Mouse (Mus musculus) heart, postnatal 10 days (tissue): ENCODE data around the gene Ddr1. TPM values are rescaled to one million over a fixed set of nuclear protein-coding genes. Genes with fewer than 3 reads are reported as not detected.

Experiments used
- DNase-seq, 2 experiments: peaks; one replicate each; pipeline ENCODE4 v3.0.0; 2021
- intact Hi-C: fragments of 180-260 bp; cut with DNase I; formaldehyde crosslinking; loops from one replicate; pipeline ENCODE4 v1.15.1; 2025
- total RNA-seq, 2 experiments: library from RNA; stranded (reverse); gene quantifications; 2 replicates each; pipeline ENCODE4 v1.2.3; 2021

Gene Ddr1
- total RNA-seq, 2 experiments from 2014 or later: 56.8 to 66.6 TPM

DNA sequence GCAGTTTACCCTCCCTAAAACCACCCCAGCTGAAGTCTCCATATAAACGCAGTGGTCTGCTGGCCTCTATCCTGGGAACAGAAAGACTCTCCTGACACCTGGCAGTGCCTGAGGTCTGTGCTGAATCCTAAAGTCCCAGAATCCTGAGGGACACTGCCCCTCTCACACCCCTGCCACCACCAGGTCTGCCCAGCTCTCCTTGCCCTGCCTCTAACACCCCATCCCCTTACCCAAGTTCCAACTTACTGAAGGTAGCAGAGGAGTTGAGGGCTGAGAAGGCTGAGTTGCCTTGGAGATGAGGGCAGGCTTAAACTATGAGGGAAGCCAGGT is 7.0 kb downstream of the Ddr1 start:
- intact Hi-C loops: no loop called here
- no peak for DNase-seq

- intact Hi-C loops: no loop called here
- no peak for DNase-seq
Observed at GRCm38 (mm10) chr17:35696691-35697090, 7.7 kb downstream of the Ddr1 start.

DNA sequence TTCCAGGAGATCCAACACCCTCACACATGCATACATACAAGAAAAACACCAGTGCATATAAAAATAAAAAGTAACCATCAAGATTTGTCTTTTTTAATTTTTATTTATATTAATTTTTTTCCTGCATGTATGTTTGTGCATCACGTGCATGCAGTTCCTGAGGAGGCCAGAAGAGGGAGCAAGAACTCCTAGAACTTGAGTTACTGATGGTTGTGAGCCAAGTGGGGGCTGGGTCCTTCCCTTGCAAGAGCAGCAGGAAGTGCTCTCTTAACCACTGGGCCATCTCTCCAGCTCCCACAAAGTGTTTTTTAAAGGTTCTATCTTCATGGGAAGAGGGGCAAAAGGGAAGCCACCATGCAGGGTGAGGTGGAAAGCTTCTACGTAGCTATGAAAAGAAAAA is 9.1 kb downstream of the Ddr1 start:
- intact Hi-C loops: no loop called here
- peak in 1 of 2 experiments; percentile 72 for DNase-seq

DNA sequence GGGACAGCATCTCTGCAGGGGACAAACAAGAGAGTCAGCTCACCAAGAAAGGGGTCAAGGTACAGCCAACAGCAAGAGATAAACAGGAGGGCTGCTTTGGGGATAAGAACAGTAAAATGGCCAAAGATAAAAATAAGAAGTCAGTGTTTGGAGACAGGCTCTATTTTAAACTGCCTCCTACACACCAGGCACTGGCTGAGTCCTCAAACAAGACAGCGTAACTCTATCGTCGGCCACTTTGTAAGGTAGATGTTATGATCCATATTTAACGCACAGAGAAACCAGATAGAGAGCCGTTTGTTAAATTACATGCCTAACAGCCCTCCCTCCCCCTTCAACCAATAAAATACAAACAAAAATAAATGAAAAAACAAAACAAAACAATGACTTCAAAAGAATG is 10.5 kb downstream of the Ddr1 start:
- intact Hi-C loops: no loop called here
- DNase-seq: no peak

- DNase-seq: no peak
- intact Hi-C loops: no loop called here
Observed at GRCm38 (mm10) chr17:35692368-35692767, 12.1 kb downstream of the Ddr1 start.

DNA sequence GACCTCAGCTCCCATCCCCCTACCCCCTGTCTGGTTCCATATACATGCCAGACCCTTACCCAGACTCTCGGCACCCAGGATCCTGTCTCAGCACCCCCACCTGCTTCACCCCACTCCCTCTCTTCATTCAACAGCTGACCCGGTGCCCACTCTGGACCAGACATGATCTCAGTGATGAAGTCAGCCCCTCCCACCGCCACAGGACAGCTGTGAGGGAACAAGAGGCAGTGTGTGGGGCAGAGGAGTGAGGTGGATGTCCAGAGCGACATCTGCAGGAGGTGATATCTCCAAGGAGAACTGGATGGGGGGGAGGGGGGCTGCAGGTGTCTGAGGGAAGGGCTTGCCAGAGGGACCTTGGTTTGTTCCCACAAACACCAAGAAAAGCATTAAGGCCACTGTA is 12.6 kb downstream of the Ddr1 start:
- DNase-seq: no peak
- intact Hi-C loops: no loop called here

DNA sequence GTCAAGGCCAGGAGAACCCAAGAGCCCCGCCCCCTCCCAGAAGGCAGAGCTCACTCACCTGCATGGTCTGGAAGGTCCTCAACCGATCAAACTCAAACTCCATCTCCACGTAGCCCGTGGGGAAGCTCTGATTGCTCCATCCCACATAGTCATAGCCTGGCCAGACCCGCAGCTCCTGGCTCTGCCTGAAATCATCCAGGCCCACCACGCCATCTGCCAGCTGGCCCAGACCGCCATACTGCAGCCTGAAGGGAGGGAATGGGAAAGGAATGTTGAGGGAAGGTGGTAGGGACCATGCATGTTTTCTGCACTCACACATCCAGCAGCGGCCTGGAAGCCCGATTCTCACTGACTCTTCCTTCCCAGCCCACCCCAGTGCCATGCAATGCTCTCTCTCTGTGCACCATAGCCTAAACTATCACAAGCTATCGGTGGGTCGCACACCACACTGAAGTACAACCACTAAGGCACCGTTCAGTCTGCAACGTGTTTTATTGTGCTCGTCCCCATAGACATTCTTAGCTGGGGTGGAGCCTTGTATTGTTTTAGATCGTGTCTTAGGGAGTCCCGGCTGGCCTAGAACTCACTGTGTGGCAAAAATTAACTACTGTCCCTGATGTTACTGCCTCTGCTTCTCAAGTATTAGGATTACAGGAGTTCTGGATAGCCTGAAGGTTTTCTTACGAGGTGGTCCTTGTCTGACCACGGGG is 14.3 kb downstream of the Ddr1 start:
- intact Hi-C loops: no loop called here
- no peak for DNase-seq

DNA sequence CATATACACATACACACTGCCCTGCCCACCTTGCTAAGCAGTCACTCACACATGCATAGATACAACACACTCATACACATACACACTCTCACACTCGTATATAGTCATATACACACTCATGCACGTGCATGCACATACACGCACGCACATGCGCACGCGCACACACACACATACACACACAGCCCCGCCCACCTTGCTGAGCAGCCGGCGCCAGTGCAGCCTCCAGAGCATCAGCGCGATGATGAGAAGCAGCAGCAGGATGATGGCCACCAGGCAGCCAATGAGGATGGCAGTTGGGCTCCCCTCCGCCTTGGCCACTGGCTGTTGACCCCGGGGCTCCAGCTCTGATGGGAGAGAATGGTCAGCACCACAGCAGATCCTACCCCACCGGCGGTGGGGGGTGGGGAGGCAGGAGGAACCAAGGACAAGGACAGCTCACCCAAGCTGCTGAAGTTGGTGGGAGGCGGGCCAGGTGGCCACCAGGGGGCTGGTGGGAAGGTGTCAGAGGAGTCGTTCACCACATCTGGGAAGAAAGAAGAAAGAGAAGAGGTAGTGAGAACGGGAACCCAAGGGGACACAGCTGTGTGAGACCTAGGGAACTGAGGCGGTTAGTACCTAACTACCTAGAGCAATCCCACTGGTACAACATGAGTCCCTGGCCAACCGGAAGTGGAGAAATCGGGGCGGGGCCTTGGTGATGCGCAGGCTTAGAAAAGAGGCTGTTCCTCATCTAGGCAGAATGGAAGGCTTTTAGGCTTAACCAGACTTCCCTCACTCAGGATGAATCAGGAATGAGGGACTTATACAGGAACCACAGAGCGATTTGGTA is 15.9 kb downstream of the Ddr1 start:
- intact Hi-C loops: no loop called here
- DNase-seq: no peak

- intact Hi-C loops: no loop called here
- DNase-seq: no peak
Observed at GRCm38 (mm10) chr17:35685061-35685460, 19.4 kb downstream of the Ddr1 start.

GRCm38 (mm10) chr17:35681986-35682385 is 22.4 kb downstream of the Ddr1 start:
- intact Hi-C loops: no loop called here
- DNase-seq: no peak

DNA sequence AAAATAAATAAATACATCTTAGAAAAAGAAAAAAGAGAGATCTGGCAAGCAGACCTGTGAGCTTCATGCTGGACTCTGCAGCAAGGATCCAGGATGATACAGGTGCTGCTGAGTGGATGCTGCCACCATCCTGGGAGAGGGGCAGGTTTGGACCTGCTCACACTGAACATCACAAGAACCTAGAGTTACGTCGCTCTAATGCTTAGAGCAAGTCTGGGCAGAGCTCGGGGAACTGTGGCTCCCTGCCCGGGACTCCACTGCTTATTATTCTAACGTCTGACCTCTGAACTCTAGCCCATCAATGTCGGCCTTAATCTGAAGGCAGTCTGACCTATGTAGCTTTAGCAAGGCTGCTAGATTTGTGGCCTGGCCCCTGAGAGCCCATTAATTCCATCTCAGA is 23.8 kb downstream of the Ddr1 start:
- intact Hi-C loops: no loop called here

GRCm38 (mm10) chr17:35673416-35674035 is 30.9 kb downstream of the Ddr1 start, which contains the start of gene Gtf2h4:
Gtf2h4 (minus strand) TSS chr17:35673739.
- DNase-seq: peak; percentile 95 to 96
- intact Hi-C loops: no loop called here

More for the DNA sequence above, 23.8 kb downstream of the Ddr1 start:
- no peak for DNase-seq

DNA sequence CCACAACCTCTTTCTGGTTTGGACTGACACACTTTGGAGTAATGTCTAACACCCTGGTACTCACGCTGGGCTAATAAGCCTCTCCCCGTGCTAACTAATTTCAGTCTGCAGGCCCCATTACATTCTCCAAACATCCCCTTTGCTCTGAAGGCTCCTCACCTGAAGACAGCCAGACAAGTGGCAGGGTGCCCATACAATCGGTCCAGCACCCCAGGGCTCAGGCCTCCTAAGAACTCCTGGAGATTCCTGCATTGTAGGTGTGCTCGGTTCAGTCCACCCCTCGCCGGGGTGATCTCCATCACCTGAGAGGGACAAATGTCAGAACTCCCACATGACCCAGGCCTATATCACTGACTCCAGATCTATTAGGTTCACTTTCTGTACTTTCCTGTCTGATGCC is 31.9 kb downstream of the Ddr1 start:
- DNase-seq: no peak
- intact Hi-C loops: no loop called here

GRCm38 (mm10) chr17:35671846-35672245 is 32.6 kb downstream of the Ddr1 start:
- intact Hi-C loops: no loop called here
- DNase-seq: no peak

DNA sequence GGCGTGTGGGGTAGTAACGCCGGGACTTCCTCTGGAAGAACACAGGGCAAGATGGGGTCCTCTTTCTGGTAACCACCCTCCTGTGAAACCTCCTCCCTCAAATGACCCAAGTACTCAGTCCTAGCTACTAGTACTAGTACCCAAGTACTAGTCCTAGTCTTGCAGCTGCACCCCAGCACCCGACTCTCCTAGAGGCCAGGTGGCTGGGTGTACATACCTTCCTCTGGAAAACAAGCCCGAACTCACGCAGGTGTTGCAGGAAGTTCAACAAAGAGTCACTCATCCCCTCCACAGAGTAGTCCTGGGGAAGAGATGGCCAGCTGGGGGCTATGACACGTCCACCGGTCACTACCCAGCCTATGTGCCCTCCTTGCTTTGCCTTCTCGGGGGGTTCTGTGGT is 34.7 kb downstream of the Ddr1 start:
- intact Hi-C loops: no loop called here
- DNase-seq: no peak

DNA sequence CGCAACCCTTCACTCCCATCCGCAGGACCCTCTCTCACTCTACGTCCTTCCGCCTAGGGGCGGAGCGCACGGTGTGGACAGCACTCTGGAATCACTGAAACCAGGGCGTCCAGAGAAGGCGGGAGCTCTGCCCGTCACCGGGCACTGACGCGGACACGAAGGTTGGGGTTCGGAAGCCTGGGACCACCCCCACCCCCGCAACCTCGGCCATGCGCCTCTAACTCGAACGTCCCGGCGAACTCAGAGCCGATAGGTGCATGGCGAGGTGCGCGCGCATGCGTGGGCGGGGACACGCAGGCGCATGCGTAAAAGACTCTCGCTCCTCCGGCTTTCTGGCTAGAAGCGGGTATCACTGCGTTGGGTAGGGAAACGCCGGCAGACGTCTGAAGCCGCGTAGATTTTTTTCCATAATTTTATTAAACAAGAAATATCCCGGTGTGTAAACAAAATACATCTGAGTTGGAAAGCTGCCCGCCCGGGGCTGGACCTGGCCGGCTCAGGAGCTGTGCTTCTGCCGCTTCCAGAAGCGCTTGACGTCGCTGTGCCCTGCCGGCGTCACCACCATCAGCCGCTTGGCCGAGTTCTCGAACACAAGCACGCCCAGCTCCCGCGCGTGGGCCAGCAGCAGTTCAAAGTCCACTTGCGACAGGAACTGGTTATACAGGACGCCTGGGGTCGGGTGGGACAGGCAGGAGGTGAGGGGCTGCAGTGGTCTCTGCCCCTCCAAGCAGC is 36.9 kb downstream of the Ddr1 start, which contains the start of gene Vars2:
Gene Vars2 (minus strand): TSS at position 259 of the 732 bp plus-strand sequence.
- intact Hi-C loops: no loop called here
- peak; percentile 98 for DNase-seq

GRCm38 (mm10) chr17:35666851-35667256 is 37.6 kb downstream of the Ddr1 start:
- intact Hi-C loops: no loop called here
- DNase-seq: no peak

GRCm38 (mm10) chr17:35665957-35666515 is 38.4 kb downstream of the Ddr1 start:
- DNase-seq: peak; percentile 16 to 43
- intact Hi-C loops: no loop called here

DNA sequence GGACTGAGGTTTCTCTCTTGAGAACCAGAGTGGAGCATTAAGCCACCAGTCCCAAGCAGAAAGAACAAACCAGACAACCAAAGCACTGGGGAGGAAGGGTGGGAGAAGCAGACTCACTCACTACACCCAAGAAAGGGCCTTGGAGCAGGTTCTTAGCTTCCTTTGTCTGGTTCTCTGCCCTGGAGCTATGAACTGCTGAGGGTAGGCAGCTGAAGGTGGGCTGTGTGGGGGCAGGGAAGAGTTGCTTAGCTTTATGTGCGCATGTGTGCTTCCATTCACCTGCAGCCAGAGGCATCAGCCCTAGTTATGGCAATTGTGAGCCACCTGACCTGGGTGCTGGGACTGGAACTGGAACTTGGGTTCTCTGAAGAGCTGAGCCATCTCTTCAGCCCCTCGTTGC is 51.3 kb downstream of the Ddr1 start:
- intact Hi-C loops: no loop called here

DNA sequence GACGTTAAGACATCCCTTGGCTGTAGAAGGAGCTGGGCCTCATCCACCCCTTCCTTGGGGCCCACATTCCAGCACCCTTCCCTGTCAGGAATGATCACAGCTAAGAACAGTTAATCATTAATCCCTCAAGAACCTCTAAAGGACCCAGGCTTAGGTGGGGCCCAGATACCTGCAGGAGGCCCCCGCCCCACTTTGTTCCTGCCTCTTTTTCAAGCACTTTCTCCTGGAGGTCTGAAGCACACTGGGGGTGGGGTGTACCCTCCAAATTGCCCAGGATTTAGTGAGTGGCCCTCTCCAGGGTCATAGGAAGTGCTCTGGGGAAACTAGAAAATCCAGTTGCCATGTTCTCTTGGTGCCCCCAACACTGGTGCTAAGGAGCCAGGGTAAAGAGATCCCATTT is 55.0 kb downstream of the Ddr1 start:
- no peak for DNase-seq
- intact Hi-C loops: no loop called here

More for the DNA sequence above, 51.3 kb downstream of the Ddr1 start:
- DNase-seq: no peak
